Mouse (Mus musculus): ENCODE measurements around the gene Dnase2a.

Gene Dnase2a

DNA sequence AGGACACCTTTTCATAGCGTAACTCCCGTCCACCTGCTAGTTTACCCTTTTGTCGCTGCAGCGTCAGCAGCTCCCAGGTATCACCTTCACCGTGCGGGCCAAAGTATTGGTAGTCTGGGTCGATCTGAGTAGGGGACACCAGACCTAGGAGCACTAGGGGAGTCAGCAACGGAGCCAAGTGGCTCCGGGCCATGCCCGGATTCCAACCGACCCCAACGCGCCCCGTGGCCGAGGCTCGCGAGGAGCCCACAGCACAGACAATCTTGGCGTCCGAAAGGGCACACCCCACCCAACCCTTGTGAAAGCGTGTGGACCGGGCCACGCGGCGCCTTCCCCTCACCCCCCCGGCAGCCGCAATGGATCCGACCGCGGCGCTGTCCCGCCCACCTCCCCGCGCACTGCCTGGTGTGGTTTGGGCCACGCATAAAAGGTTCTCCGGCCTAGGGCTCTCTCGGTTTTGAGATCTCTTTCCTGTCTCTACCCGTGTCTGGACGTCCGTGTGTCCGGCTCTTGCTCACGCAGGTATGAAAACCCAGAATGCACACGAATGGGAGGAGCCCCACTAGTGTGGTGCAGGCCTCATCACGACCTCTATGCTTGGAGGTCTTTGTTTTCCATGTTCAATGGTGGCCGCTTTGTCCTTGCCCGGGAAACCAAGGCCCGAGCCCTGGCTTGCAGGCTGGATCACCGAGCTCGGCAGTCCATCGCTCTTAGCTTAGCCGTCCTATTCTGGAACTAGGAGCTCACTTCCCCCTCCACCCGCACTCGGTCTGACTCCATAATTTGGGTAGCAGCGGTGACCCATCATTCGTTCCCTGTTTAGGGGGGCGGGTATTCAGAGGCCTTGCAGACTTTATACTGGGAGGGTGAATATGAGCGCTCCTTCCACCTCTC is 61.1 kb downstream of the Dnase2a start, which contains the start of the genes Gm49661, Prdx2 and Rnaseh2a:
Gm49661 (minus strand) TSS at position 193 of the 894 bp plus-strand sequence.
Prdx2 (plus strand) TSS at position 347 of the 894 bp plus-strand sequence.
Rnaseh2a (minus strand) TSS at position 527 of the 894 bp plus-strand sequence.
- TF ChIP-seq GATA4 (IDR thresholded peaks at IDR 0.05; ENCODE audit: insufficient replicate concordance, low read length) = no peak

DNA sequence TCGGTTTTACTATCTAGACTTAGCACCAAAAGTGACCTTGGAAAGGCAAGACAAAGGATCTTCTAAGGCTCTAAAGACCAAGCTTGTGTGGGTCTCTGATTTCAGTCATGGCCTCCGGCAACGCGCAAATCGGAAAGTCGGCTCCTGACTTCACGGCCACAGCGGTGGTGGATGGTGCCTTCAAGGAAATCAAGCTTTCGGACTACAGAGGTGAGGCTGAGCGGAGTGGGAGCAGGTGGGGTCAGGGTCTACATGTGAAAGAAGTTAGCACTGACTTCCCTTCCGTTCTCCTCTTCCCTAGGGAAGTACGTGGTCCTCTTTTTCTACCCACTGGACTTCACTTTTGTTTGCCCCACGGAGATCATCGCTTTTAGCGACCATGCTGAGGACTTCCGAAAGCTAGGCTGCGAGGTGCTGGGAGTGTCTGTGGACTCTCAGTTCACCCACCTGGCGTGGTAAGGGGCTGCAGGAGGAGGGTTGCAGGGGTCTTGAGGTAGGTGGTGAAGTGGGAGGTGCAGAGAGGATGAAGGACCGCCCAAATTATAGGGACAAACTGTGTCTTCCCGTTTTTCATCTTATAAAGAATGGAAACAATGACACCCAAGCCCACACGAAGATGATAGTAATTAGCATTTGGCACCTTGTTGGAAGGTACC is 61.9 kb downstream of the Dnase2a start:
- TF ChIP-seq GATA4 (IDR thresholded peaks at IDR 0.05; ENCODE audit: insufficient replicate concordance, low read length) = no peak

- no peak for TF ChIP-seq GATA4 (IDR thresholded peaks at IDR 0.05; ENCODE audit: insufficient replicate concordance, low read length)
Measured at GRCm38 (mm10) chr8:84970913-84971312, 62.6 kb downstream of the Dnase2a start.

Measured in liver, adult (tissue).